Mouse (Mus musculus) lung, postnatal 0 days (tissue): ENCODE data around the gene Gas2l3.

Experiments
- CTCF ChIP-seq: IDR thresholded peaks from 2 replicates; pipeline ENCODE4 v1.5.1; 2016; ENCODE audit warnings: antibody characterized with exemption, mild to moderate bottlenecking
- EP300 ChIP-seq: IDR thresholded peaks from 2 replicates; pipeline ENCODE4 v1.6.1; 2016; ENCODE audit warnings: antibody characterized with exemption, mild to moderate bottlenecking, control low read depth

DNA sequence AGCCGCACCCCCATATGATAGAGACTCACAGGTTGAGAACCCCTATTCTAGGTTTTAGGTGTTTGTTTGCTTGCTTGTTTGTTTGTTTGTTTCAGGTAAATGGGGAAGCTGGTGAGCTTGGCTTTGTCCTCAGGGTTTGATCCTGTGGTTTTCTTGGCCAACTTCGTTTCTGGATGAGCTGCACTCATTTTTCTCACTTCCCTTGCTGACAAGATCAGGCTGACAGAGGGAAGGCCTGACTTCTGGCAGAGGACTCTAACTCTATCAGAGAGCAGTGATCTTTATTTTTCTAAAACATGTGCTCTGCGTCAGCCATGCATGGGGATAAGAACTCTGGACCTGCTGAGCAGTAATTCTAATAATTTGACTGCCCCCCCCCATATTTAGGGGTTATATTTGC is 84.8 kb downstream of the Gas2l3 start:
- TF ChIP-seq EP300, result no peak
- no peak for TF ChIP-seq CTCF
